Mouse (Mus musculus) stomach, embryonic 16.5 days (tissue): ENCODE measurements around the gene Gramd1c. TPM values are rescaled to one million over a fixed set of nuclear protein-coding genes. Genes with fewer than 3 reads are reported as not detected.

Source experiments
- ATAC-seq: fragments of 200-750 bp; cut with Nextera tagmentation; 2 replicates; pipeline ENCODE4 v1.8.0; 2017; ENCODE audit warnings: moderate number of reproducible peaks, moderate TSS enrichment; ENCODE audit not compliant: insufficient read depth, low FRiP score
- H3K27ac ChIP-seq: fragments of 300-500 bp; sonication (generic); 2 replicates; pipeline ENCODE4 v1.5.1; 2014; ENCODE audit warnings: low read length
- H3K27me3 ChIP-seq: fragments of 300-500 bp; sonication (generic); 2 replicates; pipeline ENCODE4 v1.6.1; 2014; ENCODE audit warnings: low read length, control low read depth, mixed read lengths; ENCODE audit not compliant: control insufficient read depth, insufficient read depth
- H3K36me3 ChIP-seq: fragments of 300-500 bp; sonication (generic); 2 replicates; pipeline ENCODE4 v1.6.1; 2014; ENCODE audit warnings: low read length; ENCODE audit not compliant: control insufficient read depth, insufficient read depth
- H3K4me1 ChIP-seq: fragments of 300-500 bp; sonication (generic); 2 replicates; pipeline ENCODE4 v1.6.1; 2014; ENCODE audit warnings: low read length, control low read depth, mixed read lengths; ENCODE audit not compliant: control insufficient read depth, insufficient read depth
- H3K4me2 ChIP-seq: fragments of 300-500 bp; sonication (generic); 2 replicates; pipeline ENCODE4 v1.6.1; 2014; ENCODE audit warnings: low read depth, low read length, mixed read lengths
- H3K4me3 ChIP-seq: fragments of 300-500 bp; sonication (generic); replicated peaks from 2 replicates; pipeline ENCODE4 v1.5.1; 2014; ENCODE audit warnings: mild to moderate bottlenecking, low read length
- H3K9ac ChIP-seq: fragments of 300-500 bp; sonication (generic); 2 replicates; pipeline ENCODE4 v1.6.1; 2014; ENCODE audit warnings: low read length
- H3K9me3 ChIP-seq: fragments of 300-500 bp; sonication (generic); replicated peaks from 2 replicates; pipeline ENCODE4 v1.6.1; 2016; ENCODE audit warnings: low read length, control low read depth; ENCODE audit not compliant: control insufficient read depth
- WGBS: fragments of 180-500 bp; shearing (Covaris S2); extraction: QIAGEN DNeasy Blood & Tissue Kit; methylation state at CpG from one replicate; pipeline ENCODE4 v1.1.7; 2014; 5-methylcytosine and 5-hydroxymethylcytosine counted together
- polyA plus RNA-seq: library from polyadenylated mRNA; unstranded; fragments of >200 nt; fragmentation: Nextera tagmentation; extraction: Ambion mirVana; gene quantifications from 2 replicates; pipeline ENCODE4 v1.2.1, GENCODE M21; 2015

The Gramd1c gene
- polyA plus RNA-seq, 1 experiment from 2014 or later: 6.8 TPM

GRCm38 (mm10) chr16:43973606-43974220 is 89.4 kb downstream of the Gramd1c start:
- no peaks in the 10 kb centered on the region for H3K27me3 ChIP-seq
- H3K4me2 ChIP-seq: no peak overlapping the region
- ATAC-seq: no peak
- 83% methylated on average over 22 of the region's 22 CpGs for WGBS
- no peaks in the 10 kb centered on the region for H3K36me3 ChIP-seq
- no peak overlapping the region for H3K27ac ChIP-seq
- H3K9ac ChIP-seq: no peak overlapping the region
- H3K4me3 ChIP-seq: no peak overlapping the region
- H3K4me1 ChIP-seq: no peaks in the 10 kb centered on the region
- no peaks in the 10 kb centered on the region for H3K9me3 ChIP-seq

GRCm38 (mm10) chr16:43973147-43973546 is 90.0 kb downstream of the Gramd1c start:
- no peaks in the 10 kb centered on the region for H3K9me3 ChIP-seq
- H3K36me3 ChIP-seq: no peaks in the 10 kb centered on the region
- no peak overlapping the region for H3K4me3 ChIP-seq
- H3K9ac ChIP-seq: no peak overlapping the region
- no peak overlapping the region for H3K27ac ChIP-seq
- 88% methylated on average over 11 of the region's 11 CpGs for WGBS
- no peak overlapping the region for H3K4me2 ChIP-seq
- H3K4me1 ChIP-seq: no peaks in the 10 kb centered on the region
- H3K27me3 ChIP-seq: no peaks in the 10 kb centered on the region
- ATAC-seq: no peak

- Histone ChIP-seq H3K27ac (no peak overlapping the region), H3K4me2 (no peak overlapping the region), H3K4me3 (no peak overlapping the region), H3K36me3 (no peaks in the 10 kb centered on the region), H3K9ac (no peak overlapping the region), H3K9me3 (no peaks in the 10 kb centered on the region), H3K27me3 (no peaks in the 10 kb centered on the region), H3K4me1 (no peaks in the 10 kb centered on the region)
- ATAC-seq: no peak
- 93% methylated on average over 2 of the region's 2 CpGs for WGBS
Measured at GRCm38 (mm10) chr16:43972391-43972790, 90.8 kb downstream of the Gramd1c start.

- H3K27me3 ChIP-seq: no peaks in the 10 kb centered on the region
- no peaks in the 10 kb centered on the region for H3K4me1 ChIP-seq
- H3K36me3 ChIP-seq: no peaks in the 10 kb centered on the region
- no peak overlapping the region for H3K27ac ChIP-seq
- no peaks in the 10 kb centered on the region for H3K9me3 ChIP-seq
- H3K4me2 ChIP-seq: no peak overlapping the region
- 69% methylated on average over 9 of the region's 9 CpGs for WGBS
- no peak overlapping the region for H3K9ac ChIP-seq
- ATAC-seq: peak; percentile 75; the same call in 1 of the 2 replicates
- H3K4me3 ChIP-seq: no peak overlapping the region
Measured at GRCm38 (mm10) chr16:43971741-43972140, 91.4 kb downstream of the Gramd1c start.

GRCm38 (mm10) chr16:43971189-43971588 is 92.0 kb downstream of the Gramd1c start:
- H3K27ac ChIP-seq: no peak overlapping the region
- WGBS: 95% methylated on average over 11 of the region's 11 CpGs
- no peak overlapping the region for H3K9ac ChIP-seq
- no peak overlapping the region for H3K4me2 ChIP-seq
- H3K4me3 ChIP-seq: no peak overlapping the region
- no peak for ATAC-seq
- no peaks in the 10 kb centered on the region for H3K36me3 ChIP-seq
- H3K9me3 ChIP-seq: no peaks in the 10 kb centered on the region
- H3K27me3 ChIP-seq: no peaks in the 10 kb centered on the region
- no peaks in the 10 kb centered on the region for H3K4me1 ChIP-seq

GRCm38 (mm10) chr16:43970426-43970825 is 92.7 kb downstream of the Gramd1c start:
- Histone ChIP-seq H3K36me3 (no peaks in the 10 kb centered on the region), H3K4me1 (no peaks in the 10 kb centered on the region), H3K27ac (no peak overlapping the region), H3K9ac (no peak overlapping the region), H3K4me2 (no peak overlapping the region), H3K9me3 (no peaks in the 10 kb centered on the region), H3K4me3 (no peak overlapping the region), H3K27me3 (no peaks in the 10 kb centered on the region)
- WGBS: 83% methylated on average over 3 of the region's 3 CpGs
- ATAC-seq: no peak

GRCm38 (mm10) chr16:43965781-43966389 is 97.3 kb downstream of the Gramd1c start:
- Histone ChIP-seq H3K27me3 (no peaks in the 10 kb centered on the region), H3K36me3 (no peaks in the 10 kb centered on the region), H3K27ac (no peak overlapping the region), H3K9ac (no peak overlapping the region), H3K4me1 (no peaks in the 10 kb centered on the region), H3K4me2 (no peak overlapping the region), H3K4me3 (no peak overlapping the region), H3K9me3 (no peaks in the 10 kb centered on the region)
- 87% methylated on average over 13 of the region's 13 CpGs for WGBS
- ATAC-seq: no peak

- Histone ChIP-seq H3K9ac (no peak overlapping the region), H3K9me3 (no peaks in the 10 kb centered on the region), H3K36me3 (no peaks in the 10 kb centered on the region), H3K4me1 (no peaks in the 10 kb centered on the region), H3K4me2 (no peak overlapping the region), H3K27ac (no peak overlapping the region), H3K27me3 (no peaks in the 10 kb centered on the region), H3K4me3 (no peak overlapping the region)
- no peak for ATAC-seq
- WGBS: 81% methylated on average over 3 of the region's 3 CpGs
Measured at GRCm38 (mm10) chr16:43963780-43964179, 99.4 kb downstream of the Gramd1c start.

- Histone ChIP-seq H3K4me2 (no peak overlapping the region), H3K4me1 (no peaks in the 10 kb centered on the region), H3K27me3 (no peaks in the 10 kb centered on the region), H3K27ac (no peak overlapping the region), H3K4me3 (no peak overlapping the region), H3K9ac (no peak overlapping the region), H3K9me3 (no peaks in the 10 kb centered on the region), H3K36me3 (no peaks in the 10 kb centered on the region)
- ATAC-seq: no peak
- 92% methylated on average over 9 of the region's 9 CpGs for WGBS
Measured at GRCm38 (mm10) chr16:43963291-43963690, 99.9 kb downstream of the Gramd1c start.
